In genomic region chr7:27576914-27577313, GRCm38 (mm10) we compare ENCODE assay signal across 8 mouse cellular contexts. TPM values are rescaled to one million over a fixed set of nuclear protein-coding genes. Genes with fewer than 3 reads are reported as not detected.
DNase-seq lines count a peak whose midpoint lies in the region; ATAC-seq and TF ChIP-seq lines count a peak whose summit lies in the region.

No protein-coding gene starts in this region.

- peak; percentile 45; the same call in 1 of the 2 replicates for ATAC-seq in hindbrain, postnatal 0 days
- no peak for ATAC-seq in hindbrain, embryonic 16.5 days
- ATAC-seq in lung, embryonic 14.5 days (ENCODE audit: insufficient read depth), result no peak
- ATAC-seq in forebrain, embryonic 11.5 days (replicated peaks; ENCODE audit: low FRiP score), result no peak

- peak; percentile 55 for TF ChIP-seq CTCF in hindbrain, postnatal 0 days (IDR thresholded peaks at IDR 0.05; ENCODE audit: low read depth)
- TF ChIP-seq CTCF in E14TG2a.4 (conservative IDR thresholded peaks at IDR 0.05; ENCODE audit: low read length), result peak; percentile 67
- TF ChIP-seq CTCF in bone marrow, adult 2 months (IDR thresholded peaks at IDR 0.05; ENCODE audit: control insufficient read depth, insufficient read depth, low read length), result peak; percentile 75
- peak; percentile 59 for TF ChIP-seq CTCF in lung, embryonic 14.5 days (IDR thresholded peaks at IDR 0.05; ENCODE audit: low read depth)

- no peak overlapping the region for H3K9ac ChIP-seq in hindbrain, postnatal 0 days (replicated peaks; ENCODE audit: low read length)
- no peak overlapping the region for H3K9ac ChIP-seq in hindbrain, embryonic 16.5 days (ENCODE audit: low read depth, low read length)
- no peak overlapping the region for H3K9ac ChIP-seq in lung, embryonic 14.5 days
- H3K9ac ChIP-seq in forebrain, embryonic 11.5 days (ENCODE audit: low read length), result no peak overlapping the region

- 69% methylated on average over 6 of the region's 6 CpGs for WGBS in hindbrain, postnatal 0 days
- 67% methylated on average over 6 of the region's 6 CpGs for WGBS in hindbrain, embryonic 16.5 days
- WGBS in bone marrow, adult 2 months, result 56% methylated on average over 6 of the region's 6 CpGs
- WGBS in lung, embryonic 14.5 days, result 69% methylated on average over 6 of the region's 6 CpGs
- WGBS in forebrain, embryonic 11.5 days, result 76% methylated on average over 6 of the region's 6 CpGs

- H3K9me3 ChIP-seq in hindbrain, postnatal 0 days (ENCODE audit: low read length), result no peaks in the 10 kb centered on the region
- H3K9me3 ChIP-seq in hindbrain, embryonic 16.5 days (ENCODE audit: control insufficient read depth, low read length), result no peaks in the 10 kb centered on the region
- H3K9me3 ChIP-seq in E14TG2a.4 (ENCODE audit: low read length), result no peaks in the 10 kb centered on the region
- no peaks in the 10 kb centered on the region for H3K9me3 ChIP-seq in lung, embryonic 14.5 days (ENCODE audit: low read depth, low read length)
- no peaks in the 10 kb centered on the region for H3K9me3 ChIP-seq in forebrain, embryonic 11.5 days (ENCODE audit: control insufficient read depth, low read length)

- H3K36me3 ChIP-seq in hindbrain, postnatal 0 days (ENCODE audit: insufficient read depth, low read length), result peaks cover 46% of the 10 kb centered on the region
- peaks cover 34% of the 10 kb centered on the region for H3K36me3 ChIP-seq in hindbrain, embryonic 16.5 days (ENCODE audit: control insufficient read depth, insufficient read depth, low read length)
- H3K36me3 ChIP-seq in E14TG2a.4 (ENCODE audit: insufficient read depth, low read length), result peaks cover 95% of the 10 kb centered on the region
- H3K36me3 ChIP-seq in lung, embryonic 14.5 days (ENCODE audit: insufficient read depth), result peaks cover 84% of the 10 kb centered on the region
- peaks cover 3% of the 10 kb centered on the region; the same call in 1 of the 2 replicates for H3K36me3 ChIP-seq in forebrain, embryonic 11.5 days (ENCODE audit: control insufficient read depth, insufficient read depth, low read length)

- no peak overlapping the region for H3K4me3 ChIP-seq in hindbrain, postnatal 0 days (ENCODE audit: low read length)
- no peak overlapping the region for H3K4me3 ChIP-seq in hindbrain, embryonic 16.5 days (ENCODE audit: low read length)
- H3K4me3 ChIP-seq in E14TG2a.4 (replicated peaks; ENCODE audit: low read length), result no peak overlapping the region
- no peak overlapping the region for H3K4me3 ChIP-seq in bone marrow, adult 2 months (replicated peaks; ENCODE audit: control insufficient read depth, low read depth, low read length)
- H3K4me3 ChIP-seq in lung, embryonic 14.5 days (ENCODE audit: low read depth, low read length), result no peak overlapping the region
- H3K4me3 ChIP-seq in forebrain, embryonic 11.5 days (ENCODE audit: low read depth, low read length), result no peak overlapping the region

- H3K4me2 ChIP-seq in hindbrain, postnatal 0 days (ENCODE audit: low read depth, low read length), result no peak overlapping the region
- no peak overlapping the region for H3K4me2 ChIP-seq in hindbrain, embryonic 16.5 days (ENCODE audit: low read length)
- no peak overlapping the region for H3K4me2 ChIP-seq in lung, embryonic 14.5 days
- no peak overlapping the region for H3K4me2 ChIP-seq in forebrain, embryonic 11.5 days (ENCODE audit: low read depth, low read length, severe bottlenecking)

- no peaks in the 10 kb centered on the region for H3K27me3 ChIP-seq in hindbrain, postnatal 0 days (ENCODE audit: insufficient read depth, low read length)
- no peaks in the 10 kb centered on the region for H3K27me3 ChIP-seq in hindbrain, embryonic 16.5 days (replicated peaks; ENCODE audit: control insufficient read depth, insufficient read depth, low read length)
- H3K27me3 ChIP-seq in E14TG2a.4 (ENCODE audit: insufficient read depth, low read length), result no peaks in the 10 kb centered on the region
- H3K27me3 ChIP-seq in lung, embryonic 14.5 days (ENCODE audit: insufficient read depth, low read length), result no peaks in the 10 kb centered on the region
- H3K27me3 ChIP-seq in forebrain, embryonic 11.5 days (ENCODE audit: control insufficient read depth, insufficient read depth, low read length), result no peaks in the 10 kb centered on the region

- no peak for TF ChIP-seq POLR2A in bone marrow, adult 2 months (IDR thresholded peaks at IDR 0.05; ENCODE audit: borderline replicate concordance, control insufficient read depth, low read depth, low read length)

- peak; percentile 39 for DNase-seq in hindbrain, postnatal 0 days (ENCODE audit: low spot score)
- DNase-seq in heart, postnatal 4 days, result peak; percentile 52
- DNase-seq in lung, embryonic 14.5 days, result peak; percentile 46
- DNase-seq in thymus, postnatal 0 days (ENCODE audit: low spot score), result peak; percentile 53
- DNase-seq in forebrain, embryonic 11.5 days (ENCODE audit: low spot score), result no peak

- no peak overlapping the region for H3K27ac ChIP-seq in hindbrain, postnatal 0 days
- no peak overlapping the region for H3K27ac ChIP-seq in hindbrain, embryonic 16.5 days (ENCODE audit: low read depth, low read length)
- no peak overlapping the region for H3K27ac ChIP-seq in bone marrow, adult 2 months (ENCODE audit: control insufficient read depth, insufficient read depth, low read depth, low read length, poor library complexity)
- no peak overlapping the region for H3K27ac ChIP-seq in lung, embryonic 14.5 days (ENCODE audit: low read depth)
- no peak overlapping the region for H3K27ac ChIP-seq in forebrain, embryonic 11.5 days (ENCODE audit: low read depth, low read length)

- H3K4me1 ChIP-seq in hindbrain, postnatal 0 days (ENCODE audit: insufficient read depth, low read length), result no peaks in the 10 kb centered on the region
- no peaks in the 10 kb centered on the region for H3K4me1 ChIP-seq in hindbrain, embryonic 16.5 days (ENCODE audit: control insufficient read depth, insufficient read depth, low read depth, low read length)
- peaks cover 77% of the 10 kb centered on the region for H3K4me1 ChIP-seq in E14TG2a.4 (replicated peaks; ENCODE audit: low read depth, low read length)
- H3K4me1 ChIP-seq in bone marrow, adult 2 months (ENCODE audit: control insufficient read depth, insufficient read depth, low read length), result no peaks in the 10 kb centered on the region; the same call in 1 of the 2 replicates
- H3K4me1 ChIP-seq in lung, embryonic 14.5 days (ENCODE audit: insufficient read depth), result no peaks in the 10 kb centered on the region
- no peaks in the 10 kb centered on the region for H3K4me1 ChIP-seq in forebrain, embryonic 11.5 days (replicated peaks; ENCODE audit: control insufficient read depth, insufficient read depth, low read length)

RNA-seq across cellular contexts. Expression of gene Akt2, which starts 14.4 kb away (rescaled TPM):
- total RNA-seq in hindbrain, postnatal 0 days (2014; rRNA removed), result 60.6 and 83.1 TPM in 2 replicates
- polyA plus RNA-seq in hindbrain, postnatal 0 days (2015; fragmentation: Nextera tagmentation; extraction: Ambion mirVana), result 62.3 and 64.0 TPM in 2 replicates
- 63.0 and 72.9 TPM in 2 replicates for polyA plus RNA-seq in hindbrain, embryonic 16.5 days (2015; fragmentation: Nextera tagmentation; extraction: Ambion mirVana)
- polyA plus RNA-seq in bone marrow, adult 2 months (2011; ENCODE audit: insufficient read depth, insufficient read length, low replicate concordance, missing spikeins), result 44.5 and 71.2 TPM in 2 replicates
- 100 to 1,000 TPM; 158 to 164 TPM for total RNA-seq in heart, postnatal 4 days (2021)
- 92.6 and 98.9 TPM in 2 replicates for polyA plus RNA-seq in lung, embryonic 14.5 days (2014; fragmentation: Nextera tagmentation; extraction: Ambion mirVana)
- 73.2 and 75.3 TPM in 2 replicates for polyA plus RNA-seq in thymus, postnatal 0 days (2015; fragmentation: Nextera tagmentation; extraction: Ambion mirVana)
- 72.3 and 75.2 TPM in 2 replicates for polyA plus RNA-seq in forebrain, embryonic 11.5 days (2014; fragmentation: Nextera tagmentation; extraction: Ambion mirVana)

RNA-seq across cellular contexts. Expression of gene 2310022A10Rik, which starts 23.9 kb away (rescaled TPM):
- 8.1 and 8.2 TPM in 2 replicates for total RNA-seq in hindbrain, postnatal 0 days (2014; rRNA removed)
- 25.7 and 26.1 TPM in 2 replicates for polyA plus RNA-seq in hindbrain, postnatal 0 days (2015; fragmentation: Nextera tagmentation; extraction: Ambion mirVana)
- 33.7 and 35.7 TPM in 2 replicates for polyA plus RNA-seq in hindbrain, embryonic 16.5 days (2015; fragmentation: Nextera tagmentation; extraction: Ambion mirVana)
- 8.1 and 19.0 TPM in 2 replicates for polyA plus RNA-seq in bone marrow, adult 2 months (2011; ENCODE audit: insufficient read depth, insufficient read length, low replicate concordance, missing spikeins)
- 10 to 100 TPM; 54.9 to 58.4 TPM for total RNA-seq in heart, postnatal 4 days (2021)
- polyA plus RNA-seq in lung, embryonic 14.5 days (2014; fragmentation: Nextera tagmentation; extraction: Ambion mirVana), result 20.6 and 25.4 TPM in 2 replicates
- polyA plus RNA-seq in thymus, postnatal 0 days (2015; fragmentation: Nextera tagmentation; extraction: Ambion mirVana), result 24.6 and 28.7 TPM in 2 replicates
- polyA plus RNA-seq in forebrain, embryonic 11.5 days (2014; fragmentation: Nextera tagmentation; extraction: Ambion mirVana), result 34.0 and 34.1 TPM in 2 replicates

RNA-seq across cellular contexts. Expression of gene Pld3, which starts 23.9 kb away (rescaled TPM):
- 307 and 308 TPM in 2 replicates for total RNA-seq in hindbrain, postnatal 0 days (2014; rRNA removed)
- 268 and 287 TPM in 2 replicates for polyA plus RNA-seq in hindbrain, postnatal 0 days (2015; fragmentation: Nextera tagmentation; extraction: Ambion mirVana)
- 231 and 263 TPM in 2 replicates for polyA plus RNA-seq in hindbrain, embryonic 16.5 days (2015; fragmentation: Nextera tagmentation; extraction: Ambion mirVana)
- 27.9 and 52.2 TPM in 2 replicates for polyA plus RNA-seq in bone marrow, adult 2 months (2011; ENCODE audit: insufficient read depth, insufficient read length, low replicate concordance, missing spikeins)
- total RNA-seq in heart, postnatal 4 days (2021), result 10 to 100 TPM; 28.9 to 32.4 TPM
- polyA plus RNA-seq in lung, embryonic 14.5 days (2014; fragmentation: Nextera tagmentation; extraction: Ambion mirVana), result 56.7 and 57.4 TPM in 2 replicates
- polyA plus RNA-seq in thymus, postnatal 0 days (2015; fragmentation: Nextera tagmentation; extraction: Ambion mirVana), result 134 and 145 TPM in 2 replicates
- polyA plus RNA-seq in forebrain, embryonic 11.5 days (2014; fragmentation: Nextera tagmentation; extraction: Ambion mirVana), result 52.1 and 56.4 TPM in 2 replicates

RNA-seq across cellular contexts. Expression of gene Hipk4, which starts 53.8 kb away (rescaled TPM):
- total RNA-seq in hindbrain, postnatal 0 days (2014; rRNA removed), result 0.73 and 1.8 TPM in 2 replicates
- polyA plus RNA-seq in hindbrain, postnatal 0 days (2015; fragmentation: Nextera tagmentation; extraction: Ambion mirVana), result 1.6 and 1.9 TPM in 2 replicates
- polyA plus RNA-seq in hindbrain, embryonic 16.5 days (2015; fragmentation: Nextera tagmentation; extraction: Ambion mirVana), result 1.4 and 1.5 TPM in 2 replicates
- polyA plus RNA-seq in bone marrow, adult 2 months (2011; ENCODE audit: insufficient read depth, insufficient read length, low replicate concordance, missing spikeins), result 0.45 and 0.77 TPM in 2 replicates
- total RNA-seq in heart, postnatal 4 days (2021), result 1 to 10 TPM in 1 of 2 experiments, under 1 TPM in 1; 0.83 to 1.0 TPM
- 0.95 and 1.0 TPM in 2 replicates for polyA plus RNA-seq in lung, embryonic 14.5 days (2014; fragmentation: Nextera tagmentation; extraction: Ambion mirVana)
- polyA plus RNA-seq in thymus, postnatal 0 days (2015; fragmentation: Nextera tagmentation; extraction: Ambion mirVana), result 0.12 and 0.14 TPM in 2 replicates
- 0.52 and 0.93 TPM in 2 replicates for polyA plus RNA-seq in forebrain, embryonic 11.5 days (2014; fragmentation: Nextera tagmentation; extraction: Ambion mirVana)
